Mouse (Mus musculus) ES-Bruce4 (cell line): ENCODE measurements around the gene 9130213A22Rik. TPM values are rescaled to one million over a fixed set of nuclear protein-coding genes. Genes with fewer than 3 reads are reported as not detected.

Source experiments
- H3K27ac ChIP-seq: 2 replicates; pipeline ENCODE4 v1.5.1; 2012; ENCODE audit warnings: low read length, inconsistent platforms; ENCODE audit not compliant: insufficient read depth
- H3K27me3 ChIP-seq: 2 replicates; pipeline ENCODE4 v1.6.1; 2012; ENCODE audit warnings: mild to moderate bottlenecking, low read length, inconsistent platforms; ENCODE audit not compliant: control insufficient read depth, poor library complexity, insufficient read depth, severe bottlenecking
- H3K36me3 ChIP-seq: 2 replicates; pipeline ENCODE4 v1.6.1; 2012; ENCODE audit warnings: inconsistent platforms, mild to moderate bottlenecking, low read length, moderate library complexity; ENCODE audit not compliant: control insufficient read depth, poor library complexity, insufficient read depth, severe bottlenecking
- H3K4me1 ChIP-seq: one replicate; pipeline ENCODE4 v1.8.1; 2011; ENCODE audit warnings: low read length; ENCODE audit not compliant: control insufficient read depth, insufficient read depth
- H3K4me3 ChIP-seq: 2 replicates; pipeline ENCODE4 v1.5.1; 2011; ENCODE audit warnings: low read depth, mild to moderate bottlenecking, low read length
- H3K9ac ChIP-seq: 2 replicates; pipeline ENCODE4 v1.6.1; 2012; ENCODE audit warnings: low read depth, mild to moderate bottlenecking, inconsistent platforms; ENCODE audit not compliant: poor library complexity, severe bottlenecking
- H3K9me3 ChIP-seq: replicated peaks from 2 replicates; pipeline ENCODE4 v1.6.1; 2012; ENCODE audit warnings: mild to moderate bottlenecking, low read length, inconsistent platforms; ENCODE audit not compliant: control insufficient read depth, poor library complexity, insufficient read depth, severe bottlenecking
- CTCF ChIP-seq: IDR thresholded peaks from one replicate; pipeline ENCODE4 v1.8.1; 2011; ENCODE audit warnings: low read depth, low read length
- EP300 ChIP-seq: IDR thresholded peaks from 2 replicates; pipeline ENCODE4 v1.6.1; 2011; ENCODE audit warnings: low read depth, low read length; ENCODE audit not compliant: insufficient read depth
- POLR2A ChIP-seq: IDR thresholded peaks from one replicate; pipeline ENCODE4 v1.8.1; 2011; ENCODE audit warnings: low read length; ENCODE audit not compliant: insufficient read depth
- polyA plus RNA-seq: library from polyadenylated mRNA; stranded (reverse); fragments of >200 nt; gene quantifications from 2 replicates; pipeline ENCODE4 v1.2.4, GENCODE M21; 2011; ENCODE audit warnings: low read depth; ENCODE audit not compliant: missing spikeins, insufficient read depth, insufficient read length

9130213A22Rik gene
- polyA plus RNA-seq, 1 experiment = not detected

- Histone ChIP-seq H3K9ac (peak overlapping the region; percentile 45), H3K4me3 (peak overlapping the region; percentile 71), H3K36me3 (no peaks in the 10 kb centered on the region), H3K9me3 (no peaks in the 10 kb centered on the region), H3K4me1 (peaks cover 5% of the 10 kb centered on the region), H3K27ac (peak overlapping the region; percentile 66; the same call in 1 of the 2 replicates), H3K27me3 (no peaks in the 10 kb centered on the region)
- TF ChIP-seq CTCF (no peak), POLR2A (no peak)
Observed at GRCm38 (mm10) chr11:69075764-69076479, 46.5 kb downstream of the 9130213A22Rik start.

- H3K9ac ChIP-seq = 0 out of 2 replicates have a peak overlapping the region, but pooled peaks have one; percentile 3
- no peak for TF ChIP-seq POLR2A
- no peak for TF ChIP-seq CTCF
- no peak for TF ChIP-seq EP300
- H3K36me3 ChIP-seq = no peaks in the 10 kb centered on the region
- no peaks in the 10 kb centered on the region for H3K9me3 ChIP-seq
- no peaks in the 10 kb centered on the region for H3K27me3 ChIP-seq
- H3K4me1 ChIP-seq = peaks cover 5% of the 10 kb centered on the region
- no peak overlapping the region for H3K4me3 ChIP-seq
- peak overlapping the region; percentile 48 for H3K27ac ChIP-seq
Observed at GRCm38 (mm10) chr11:69074776-69075069, 47.7 kb downstream of the 9130213A22Rik start.

- H3K9ac ChIP-seq = 0 out of 2 replicates have a peak overlapping the region, but pooled peaks have one; percentile 3
- H3K27me3 ChIP-seq = no peaks in the 10 kb centered on the region
- H3K4me3 ChIP-seq = no peak overlapping the region
- H3K9me3 ChIP-seq = no peaks in the 10 kb centered on the region
- TF ChIP-seq CTCF (no peak), POLR2A (no peak), EP300 (no peak)
- H3K4me1 ChIP-seq = peaks cover 5% of the 10 kb centered on the region
- H3K27ac ChIP-seq = peak overlapping the region; percentile 48
- no peaks in the 10 kb centered on the region for H3K36me3 ChIP-seq
Observed at GRCm38 (mm10) chr11:69073951-69074775, 48.2 kb downstream of the 9130213A22Rik start.

- H3K4me3 ChIP-seq = no peak overlapping the region
- no peak for TF ChIP-seq CTCF
- no peak for TF ChIP-seq EP300
- peak; percentile 100 for TF ChIP-seq POLR2A
- H3K27ac ChIP-seq = peak overlapping the region; percentile 86
- peak overlapping the region; percentile 82 for H3K9ac ChIP-seq
- no peaks in the 10 kb centered on the region for H3K27me3 ChIP-seq
- H3K9me3 ChIP-seq = no peaks in the 10 kb centered on the region
- H3K36me3 ChIP-seq = no peaks in the 10 kb centered on the region
- H3K4me1 ChIP-seq = peaks cover 5% of the 10 kb centered on the region
Observed at GRCm38 (mm10) chr11:69073065-69073888, 49.1 kb downstream of the 9130213A22Rik start.

- H3K9me3 ChIP-seq = no peaks in the 10 kb centered on the region
- peak overlapping the region; percentile 60; the same call in 1 of the 2 replicates for H3K27ac ChIP-seq
- H3K27me3 ChIP-seq = no peaks in the 10 kb centered on the region
- TF ChIP-seq CTCF (no peak), EP300 (no peak), POLR2A (no peak)
- H3K36me3 ChIP-seq = no peaks in the 10 kb centered on the region
- peaks cover 5% of the 10 kb centered on the region for H3K4me1 ChIP-seq
- peak overlapping the region; percentile 54 for H3K4me3 ChIP-seq
- peak overlapping the region; percentile 82 for H3K9ac ChIP-seq
Observed at GRCm38 (mm10) chr11:69072666-69073064, 49.7 kb downstream of the 9130213A22Rik start.

GRCm38 (mm10) chr11:69072234-69072633, 50.2 kb downstream of the 9130213A22Rik start:
- Histone ChIP-seq H3K4me1 (peaks cover 5% of the 10 kb centered on the region), H3K4me3 (no peak overlapping the region), H3K9ac (peak overlapping the region; percentile 82), H3K27me3 (no peaks in the 10 kb centered on the region), H3K27ac (no peak overlapping the region), H3K36me3 (no peaks in the 10 kb centered on the region), H3K9me3 (no peaks in the 10 kb centered on the region)
- TF ChIP-seq CTCF (no peak), POLR2A (no peak)
